Mouse (Mus musculus): ENCODE measurements around the gene Ppp4r1.

The Ppp4r1 gene

DNA sequence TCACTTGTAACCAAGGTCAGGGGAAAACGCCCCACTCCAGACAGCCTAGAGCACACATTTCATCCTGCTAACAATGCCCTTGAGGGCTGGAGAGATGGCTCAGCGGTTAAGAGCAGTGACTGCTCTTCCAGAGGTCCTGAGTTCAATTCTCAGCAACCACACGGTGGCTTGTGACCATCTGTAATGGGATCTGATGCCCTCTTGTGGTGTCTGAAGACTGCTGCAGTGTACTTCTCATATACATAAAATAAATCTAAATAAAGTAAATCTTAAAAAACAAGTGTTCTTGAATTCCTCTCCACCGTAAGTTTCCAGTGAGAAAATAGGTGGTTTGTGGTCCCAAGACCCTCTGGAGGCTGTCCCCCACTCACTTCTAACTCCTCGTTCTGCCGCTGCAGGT, 69.4 kb downstream of the Ppp4r1 start:
- DNase-seq (ENCODE audit: low read depth in 1 of 2, low spot score in 2 of 2), result no peak

- DNase-seq (ENCODE audit: low read depth in 1 of 2, low spot score in 2 of 2), result no peak
These were observed 71.0 kb downstream of the Ppp4r1 start for GRCm38 (mm10) chr17:65853326-65853725.

DNA sequence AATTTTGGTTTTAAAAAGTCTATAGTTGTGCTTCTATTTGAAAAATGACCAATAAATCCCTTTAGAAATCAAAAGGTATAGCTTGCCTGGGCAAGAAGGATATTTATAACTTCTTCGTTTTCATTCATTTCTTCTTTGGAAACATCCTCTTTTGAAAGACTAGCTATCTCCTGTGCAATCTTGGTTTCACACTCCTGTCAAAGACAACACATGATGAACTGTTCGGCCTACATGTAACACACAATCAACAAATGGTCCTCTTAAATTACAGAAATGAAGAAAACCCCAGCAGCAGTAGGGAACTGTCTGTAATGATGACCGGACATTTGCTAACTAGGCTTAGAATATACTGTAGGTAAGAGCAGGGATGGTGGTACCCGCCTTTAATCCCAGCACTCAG, 71.6 kb downstream of the Ppp4r1 start:
- DNase-seq (ENCODE audit: low read depth in 1 of 2, low spot score in 2 of 2), result no peak

DNA sequence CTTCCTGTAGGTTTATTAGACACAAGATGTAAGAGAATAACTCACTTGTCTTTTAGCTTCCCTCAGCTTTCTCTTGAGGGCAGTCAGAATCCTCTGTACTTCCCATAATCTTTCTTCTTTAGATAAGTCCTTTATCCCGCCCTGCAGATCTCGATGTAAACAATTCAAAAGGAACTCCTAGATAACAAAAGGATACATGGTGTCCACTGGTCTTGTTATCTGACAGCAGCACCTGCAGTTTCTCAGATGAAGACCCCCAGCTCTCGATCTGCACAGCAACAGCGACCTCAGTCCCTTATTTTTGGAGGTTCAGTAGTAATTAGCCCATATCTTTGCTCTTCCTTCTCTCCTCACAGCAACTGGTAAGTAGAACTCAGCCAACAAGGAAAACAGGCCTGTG, 75.2 kb downstream of the Ppp4r1 start:
- DNase-seq (ENCODE audit: low read depth in 1 of 2, low spot score in 2 of 2), result no peak

GRCm38 (mm10) chr17:65862579-65862978, 80.2 kb downstream of the Ppp4r1 start:
- DNase-seq (ENCODE audit: low read depth in 1 of 2, low spot score in 2 of 2), result no peak

DNA sequence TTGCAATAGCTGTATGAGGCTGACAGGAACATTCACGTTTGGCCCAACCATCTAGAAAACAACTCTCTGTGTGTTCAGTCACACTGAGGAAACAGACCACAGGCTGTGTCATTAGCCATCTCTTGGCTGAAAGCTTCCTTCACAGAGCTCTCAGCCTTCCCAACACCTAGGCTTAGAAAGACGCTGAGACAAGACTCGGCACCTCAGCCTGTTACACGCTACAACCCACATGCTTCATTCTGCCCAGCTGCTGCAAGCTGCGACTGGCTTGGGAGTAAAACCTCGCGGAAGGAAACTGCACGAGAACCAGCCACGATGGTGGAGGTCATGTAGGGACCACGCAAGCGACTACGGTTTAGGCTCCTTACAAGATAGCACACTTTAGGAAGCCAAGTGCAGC, 81.5 kb downstream of the Ppp4r1 start:
- no peak for DNase-seq (ENCODE audit: low read depth in 1 of 2, low spot score in 2 of 2)

GRCm38 (mm10) chr17:65864742-65865141, 82.4 kb downstream of the Ppp4r1 start:
- no peak for DNase-seq (ENCODE audit: low read depth in 1 of 2, low spot score in 2 of 2)

GRCm38 (mm10) chr17:65865265-65865664, 82.9 kb downstream of the Ppp4r1 start:
- DNase-seq (ENCODE audit: low read depth in 1 of 2, low spot score in 2 of 2), result no peak

DNA sequence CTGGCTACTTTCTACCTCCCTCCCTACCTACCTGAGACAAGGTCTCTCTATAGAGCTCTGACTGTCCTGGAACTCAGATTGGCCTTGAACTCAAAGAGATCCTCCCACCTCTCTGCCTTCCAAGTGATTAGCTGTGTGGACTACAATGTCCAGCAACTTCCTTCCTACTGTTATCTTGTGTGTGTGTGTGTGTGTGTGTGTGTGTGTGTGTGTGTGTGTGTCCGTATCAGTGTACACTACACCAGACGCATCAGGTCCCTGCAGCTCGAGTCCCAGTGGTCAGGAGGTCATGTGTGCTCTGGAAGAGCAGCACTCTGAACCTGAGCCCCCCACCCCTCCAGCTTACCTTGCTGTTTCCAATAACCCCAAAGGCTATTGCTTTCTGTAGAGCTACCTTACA, 83.8 kb downstream of the Ppp4r1 start:
- DNase-seq (ENCODE audit: low read depth in 1 of 2, low spot score in 2 of 2), result no peak

- DNase-seq (ENCODE audit: low read depth in 1 of 2, low spot score in 2 of 2), result no peak
These were observed 85.6 kb downstream of the Ppp4r1 start for GRCm38 (mm10) chr17:65867996-65868395.

GRCm38 (mm10) chr17:65869720-65870119, 87.3 kb downstream of the Ppp4r1 start:
- no peak for DNase-seq (ENCODE audit: low read depth in 1 of 2, low spot score in 2 of 2)

GRCm38 (mm10) chr17:65870146-65870545, 87.8 kb downstream of the Ppp4r1 start:
- DNase-seq (ENCODE audit: low read depth in 1 of 2, low spot score in 2 of 2), result peak; percentile 62 to 73

- no peak for DNase-seq (ENCODE audit: low read depth in 1 of 2, low spot score in 2 of 2)
These were observed 89.3 kb downstream of the Ppp4r1 start for GRCm38 (mm10) chr17:65871641-65872041.

DNA sequence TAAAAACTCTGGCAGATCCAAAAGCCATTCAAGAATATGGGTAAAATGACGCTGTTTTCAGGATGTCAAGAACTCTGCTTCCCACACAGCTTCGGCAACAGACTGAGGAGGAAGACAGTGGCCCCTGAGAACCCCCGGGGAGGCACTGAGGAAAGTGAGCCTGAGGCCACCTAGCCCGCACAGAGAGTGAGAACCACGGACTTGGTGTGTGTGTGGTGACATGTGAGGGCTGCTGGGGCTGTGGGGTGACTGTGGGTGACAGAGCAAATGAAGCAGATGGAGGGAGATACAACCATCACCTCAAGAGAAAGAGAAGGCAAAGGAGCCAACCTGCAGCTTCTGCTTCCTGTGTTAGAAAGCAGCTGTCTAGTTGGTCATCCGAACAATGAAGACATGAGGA, 89.7 kb downstream of the Ppp4r1 start:
- DNase-seq (ENCODE audit: low read depth in 1 of 2, low spot score in 2 of 2), result no peak

- no peak for DNase-seq (ENCODE audit: low read depth in 1 of 2, low spot score in 2 of 2)
These were observed 90.3 kb downstream of the Ppp4r1 start for GRCm38 (mm10) chr17:65872652-65873051.

DNA sequence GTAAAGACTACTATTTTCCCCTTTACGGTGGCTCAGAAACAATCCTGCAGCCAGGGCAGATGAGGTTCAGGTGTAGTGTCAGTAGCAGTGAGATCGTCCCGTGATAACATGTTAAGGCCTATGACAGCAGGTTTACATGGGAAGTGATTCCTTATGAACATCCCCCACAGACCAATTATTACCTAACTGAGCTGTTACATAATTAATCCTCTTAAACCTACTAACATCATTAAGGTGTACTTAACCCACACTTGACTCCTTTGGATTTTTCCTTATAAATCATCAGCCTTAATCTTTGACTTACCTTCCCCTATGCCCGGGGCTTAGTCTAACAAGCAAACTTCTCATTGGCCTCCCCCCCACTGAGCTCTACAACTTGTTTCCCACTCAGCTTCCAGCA, 90.8 kb downstream of the Ppp4r1 start:
- DNase-seq (ENCODE audit: low read depth in 1 of 2, low spot score in 2 of 2), result no peak

GRCm38 (mm10) chr17:65873834-65874233, 91.5 kb downstream of the Ppp4r1 start:
- DNase-seq (ENCODE audit: low read depth in 1 of 2, low spot score in 2 of 2), result no peak

GRCm38 (mm10) chr17:65877026-65877425, 94.7 kb downstream of the Ppp4r1 start:
- DNase-seq (ENCODE audit: low read depth in 1 of 2, low spot score in 2 of 2), result no peak

- no peak for DNase-seq (ENCODE audit: low read depth in 1 of 2, low spot score in 2 of 2)
These were observed 101.8 kb downstream of the Ppp4r1 start for GRCm38 (mm10) chr17:65884061-65884669.

- peak; percentile 98 for DNase-seq (ENCODE audit: low read depth in 1 of 2, low spot score in 2 of 2)
These were observed 102.5 kb downstream of the Ppp4r1 start for GRCm38 (mm10) chr17:65884691-65885397.

GRCm38 (mm10) chr17:65885398-65885696, 103.0 kb downstream of the Ppp4r1 start:
- no peak for DNase-seq (ENCODE audit: low read depth in 1 of 2, low spot score in 2 of 2)

- peak in 1 of 2 experiments; percentile 27 for DNase-seq (ENCODE audit: low read depth in 1 of 2, low spot score in 2 of 2)
These were observed 103.5 kb downstream of the Ppp4r1 start, which contains the start of gene Ralbp1 for GRCm38 (mm10) chr17:65885697-65886529. Gene Ralbp1 (minus strand): TSS chr17:65885798.

Measured in monocyte, adult 2 months (primary cell).